Mouse (Mus musculus): Measurements from ENCODE around the gene H2-M9. TPM values are rescaled to one million over a fixed set of nuclear protein-coding genes. Genes with fewer than 3 reads are reported as not detected.

The H2-M9 gene
- not detected in 2 replicates for polyA plus RNA-seq (2015; fragmentation: Nextera tagmentation; extraction: Ambion mirVana)

- H3K36me3 ChIP-seq (ENCODE audit: control insufficient read depth, insufficient read depth, low read length): no peaks in the 10 kb centered on the region
- H3K4me3 ChIP-seq (ENCODE audit: low read length): no peak within 1 kb of the TSS
- H3K4me1 ChIP-seq (replicated peaks; ENCODE audit: control insufficient read depth, insufficient read depth, low read length): no peaks in the 10 kb centered on the region
- H3K4me2 ChIP-seq (ENCODE audit: low read depth, low read length): no peak within 1 kb of the TSS
- H3K27me3 ChIP-seq (ENCODE audit: control insufficient read depth, insufficient read depth, low read depth, low read length): no peaks in the 10 kb centered on the region
- no peak within 1 kb of the TSS for H3K9ac ChIP-seq (ENCODE audit: low read length)
- H3K9me3 ChIP-seq (ENCODE audit: control insufficient read depth, low read length): no peaks in the 10 kb centered on the region
- no peak within 1 kb of the TSS for H3K27ac ChIP-seq (ENCODE audit: low read length)
- ATAC-seq (ENCODE audit: low read depth): no peak
- WGBS: 87% methylated on average over 3 of the region's 3 CpGs
Measured at GRCm38 (mm10) chr17:36642566-36642965, at the start of gene H2-M9. Gene H2-M9 (minus strand): TSS chr17:36642666.

GRCm38 (mm10) chr17:36672119-36672518 lies 29.7 kb upstream of the H2-M9 start, which contains the start of gene H2-M1:
Gene H2-M1 (minus strand): TSS chr17:36672219.
- no peak for ATAC-seq (ENCODE audit: low read depth)
- 58% methylated on average over 3 of the region's 3 CpGs for WGBS
- H3K9ac ChIP-seq (ENCODE audit: low read length): no peak within 1 kb of the TSS

More at GRCm38 (mm10) chr17:36672119-36672518, 29.7 kb upstream of the H2-M9 start, which contains the start of gene H2-M1:
- Histone ChIP-seq H3K4me1 (replicated peaks; ENCODE audit: control insufficient read depth, insufficient read depth, low read length) (no peaks in the 10 kb centered on the region), H3K27me3 (ENCODE audit: control insufficient read depth, insufficient read depth, low read depth, low read length) (no peaks in the 10 kb centered on the region), H3K9me3 (ENCODE audit: control insufficient read depth, low read length) (no peaks in the 10 kb centered on the region), H3K4me2 (ENCODE audit: low read depth, low read length) (no peak within 1 kb of the TSS), H3K27ac (ENCODE audit: low read length) (no peak within 1 kb of the TSS), H3K4me3 (ENCODE audit: low read length) (no peak within 1 kb of the TSS), H3K36me3 (ENCODE audit: control insufficient read depth, insufficient read depth, low read length) (no peaks in the 10 kb centered on the region)

Other genes with a start within 250 kb of the H2-M9 start
- not detected in 2 replicates for gene H2-M10.4, start 180.3 kb downstream of the H2-M9 start, polyA plus RNA-seq (2015; fragmentation: Nextera tagmentation; extraction: Ambion mirVana)
- not detected in 2 replicates for gene H2-M11, start 95.6 kb downstream of the H2-M9 start, polyA plus RNA-seq (2015; fragmentation: Nextera tagmentation; extraction: Ambion mirVana)
- not detected in 2 replicates for gene H2-M1, start 29.6 kb upstream of the H2-M9 start, polyA plus RNA-seq (2015; fragmentation: Nextera tagmentation; extraction: Ambion mirVana)
- gene H2-M10.5, start 130.2 kb upstream of the H2-M9 start, polyA plus RNA-seq (2015; fragmentation: Nextera tagmentation; extraction: Ambion mirVana): not detected in 2 replicates
- not detected in 2 replicates for gene H2-M10.6, start 169.5 kb upstream of the H2-M9 start, polyA plus RNA-seq (2015; fragmentation: Nextera tagmentation; extraction: Ambion mirVana)
- 40.6 and 44.4 TPM in 2 replicates for gene Trim26, start 194.5 kb upstream of the H2-M9 start, polyA plus RNA-seq (2015; fragmentation: Nextera tagmentation; extraction: Ambion mirVana)
- 0.14 TPM in 1 of 2 replicates, not detected in the other for gene Trim15, start 224.5 kb upstream of the H2-M9 start, polyA plus RNA-seq (2015; fragmentation: Nextera tagmentation; extraction: Ambion mirVana)
- 3.2 and 5.1 TPM in 2 replicates for gene Trim10, start 226.9 kb upstream of the H2-M9 start, polyA plus RNA-seq (2015; fragmentation: Nextera tagmentation; extraction: Ambion mirVana)
- gene Trim40, start 247.5 kb upstream of the H2-M9 start, polyA plus RNA-seq (2015; fragmentation: Nextera tagmentation; extraction: Ambion mirVana): not detected in 2 replicates

All from lung, embryonic 16.5 days (tissue).